Mouse (Mus musculus): ENCODE results near the gene Dlx2. TPM values are rescaled to one million over a fixed set of nuclear protein-coding genes. Genes with fewer than 3 reads are reported as not detected.

Dlx2 gene
- polyA plus RNA-seq, 1 experiment from 2014 or later, result 0.20 TPM

- Histone ChIP-seq H3K4me1 (ENCODE audit: control insufficient read depth, insufficient read depth, low read depth, low read length) (peaks cover 2% of the 10 kb centered on the region), H3K9me3 (ENCODE audit: control insufficient read depth, low read length) (no peaks in the 10 kb centered on the region), H3K27me3 (replicated peaks; ENCODE audit: control insufficient read depth, insufficient read depth, low read length) (peaks cover 38% of the 10 kb centered on the region), H3K27ac (ENCODE audit: low read depth, low read length) (no peak overlapping the region), H3K4me2 (ENCODE audit: low read length) (no peak overlapping the region), H3K36me3 (ENCODE audit: control insufficient read depth, insufficient read depth, low read length) (no peaks in the 10 kb centered on the region), H3K9ac (ENCODE audit: low read depth, low read length) (no peak overlapping the region), H3K4me3 (ENCODE audit: low read length) (no peak overlapping the region)
- no peak for ATAC-seq
- under 1% methylated on average over 17 of the region's 18 CpGs for WGBS
Measured at GRCm38 (mm10) chr2:71551704-71552103, 5.2 kb upstream of the Dlx2 start.

GRCm38 (mm10) chr2:71550330-71550729 is 3.8 kb upstream of the Dlx2 start:
- Histone ChIP-seq H3K27me3 (replicated peaks; ENCODE audit: control insufficient read depth, insufficient read depth, low read length) (peaks cover 47% of the 10 kb centered on the region), H3K4me2 (ENCODE audit: low read length) (no peak overlapping the region), H3K9me3 (ENCODE audit: control insufficient read depth, low read length) (no peaks in the 10 kb centered on the region), H3K9ac (ENCODE audit: low read depth, low read length) (no peak overlapping the region), H3K36me3 (ENCODE audit: control insufficient read depth, insufficient read depth, low read length) (no peaks in the 10 kb centered on the region), H3K27ac (ENCODE audit: low read depth, low read length) (no peak overlapping the region), H3K4me3 (ENCODE audit: low read length) (no peak overlapping the region), H3K4me1 (ENCODE audit: control insufficient read depth, insufficient read depth, low read depth, low read length) (peaks cover 13% of the 10 kb centered on the region)
- WGBS, result 27% methylated on average over 3 of the region's 3 CpGs
- ATAC-seq, result no peak

GRCm38 (mm10) chr2:71547829-71548228 is 1.3 kb upstream of the Dlx2 start:
- Histone ChIP-seq H3K4me3 (ENCODE audit: low read length) (no peak overlapping the region), H3K27me3 (replicated peaks; ENCODE audit: control insufficient read depth, insufficient read depth, low read length) (peaks cover 50% of the 10 kb centered on the region), H3K9ac (ENCODE audit: low read depth, low read length) (no peak overlapping the region), H3K9me3 (ENCODE audit: control insufficient read depth, low read length) (no peaks in the 10 kb centered on the region), H3K36me3 (ENCODE audit: control insufficient read depth, insufficient read depth, low read length) (no peaks in the 10 kb centered on the region), H3K4me2 (ENCODE audit: low read length) (no peak overlapping the region), H3K27ac (ENCODE audit: low read depth, low read length) (no peak overlapping the region), H3K4me1 (ENCODE audit: control insufficient read depth, insufficient read depth, low read depth, low read length) (peaks cover 16% of the 10 kb centered on the region)
- ATAC-seq, result no peak
- WGBS, result 5% methylated on average over 8 of the region's 8 CpGs

- Histone ChIP-seq H3K36me3 (ENCODE audit: control insufficient read depth, insufficient read depth, low read length) (no peaks in the 10 kb centered on the region), H3K4me1 (ENCODE audit: control insufficient read depth, insufficient read depth, low read depth, low read length) (peaks cover 16% of the 10 kb centered on the region), H3K9me3 (ENCODE audit: control insufficient read depth, low read length) (no peaks in the 10 kb centered on the region), H3K27me3 (replicated peaks; ENCODE audit: control insufficient read depth, insufficient read depth, low read length) (peaks cover 54% of the 10 kb centered on the region), H3K4me3 (ENCODE audit: low read length) (peak overlapping the region; percentile 47), H3K4me2 (ENCODE audit: low read length) (peak overlapping the region; percentile 90), H3K9ac (ENCODE audit: low read depth, low read length) (peak overlapping the region; percentile 45), H3K27ac (ENCODE audit: low read depth, low read length) (no peak overlapping the region)
- peak; percentile 35; the same call in 1 of the 2 replicates for ATAC-seq
- under 1% methylated on average over 50 of the region's 59 CpGs for WGBS
Measured at GRCm38 (mm10) chr2:71545882-71546639, 493 bp downstream of the Dlx2 start.

- no peak for ATAC-seq
- Histone ChIP-seq H3K4me1 (ENCODE audit: control insufficient read depth, insufficient read depth, low read depth, low read length) (peaks cover 16% of the 10 kb centered on the region), H3K4me3 (ENCODE audit: low read length) (peak overlapping the region; percentile 47), H3K27me3 (replicated peaks; ENCODE audit: control insufficient read depth, insufficient read depth, low read length) (peaks cover 50% of the 10 kb centered on the region), H3K27ac (ENCODE audit: low read depth, low read length) (no peak overlapping the region), H3K36me3 (ENCODE audit: control insufficient read depth, insufficient read depth, low read length) (no peaks in the 10 kb centered on the region), H3K4me2 (ENCODE audit: low read length) (peak overlapping the region; percentile 90), H3K9me3 (ENCODE audit: control insufficient read depth, low read length) (no peaks in the 10 kb centered on the region), H3K9ac (ENCODE audit: low read depth, low read length) (no peak overlapping the region; the same call in 1 of the 2 replicates)
- WGBS, result under 1% methylated on average over 32 of the region's 32 CpGs
Measured at GRCm38 (mm10) chr2:71545401-71545881, 1.1 kb downstream of the Dlx2 start.

GRCm38 (mm10) chr2:71544391-71545285 is 1.9 kb downstream of the Dlx2 start:
- H3K27ac ChIP-seq (ENCODE audit: low read depth, low read length), result no peak overlapping the region
- H3K4me1 ChIP-seq (ENCODE audit: control insufficient read depth, insufficient read depth, low read depth, low read length), result peaks cover 16% of the 10 kb centered on the region
- H3K36me3 ChIP-seq (ENCODE audit: control insufficient read depth, insufficient read depth, low read length), result no peaks in the 10 kb centered on the region
- no peak overlapping the region for H3K9ac ChIP-seq (ENCODE audit: low read depth, low read length)
- H3K9me3 ChIP-seq (ENCODE audit: control insufficient read depth, low read length), result no peaks in the 10 kb centered on the region
- peaks cover 47% of the 10 kb centered on the region for H3K27me3 ChIP-seq (replicated peaks; ENCODE audit: control insufficient read depth, insufficient read depth, low read length)
- H3K4me2 ChIP-seq (ENCODE audit: low read length), result peak overlapping the region; percentile 10; the same call in 1 of the 2 replicates
- WGBS, result 2% methylated on average over 58 of the region's 61 CpGs
- ATAC-seq, result no peak
- H3K4me3 ChIP-seq (ENCODE audit: low read length), result peak overlapping the region; percentile 1; the same call in 1 of the 2 replicates

- H3K4me2 ChIP-seq (ENCODE audit: low read length), result no peak overlapping the region
- peaks cover 16% of the 10 kb centered on the region for H3K4me1 ChIP-seq (ENCODE audit: control insufficient read depth, insufficient read depth, low read depth, low read length)
- no peak overlapping the region for H3K9ac ChIP-seq (ENCODE audit: low read depth, low read length)
- H3K9me3 ChIP-seq (ENCODE audit: control insufficient read depth, low read length), result no peaks in the 10 kb centered on the region
- peaks cover 49% of the 10 kb centered on the region for H3K27me3 ChIP-seq (replicated peaks; ENCODE audit: control insufficient read depth, insufficient read depth, low read length)
- H3K4me3 ChIP-seq (ENCODE audit: low read length), result peak overlapping the region; percentile 9; the same call in 1 of the 2 replicates
- H3K36me3 ChIP-seq (ENCODE audit: control insufficient read depth, insufficient read depth, low read length), result no peaks in the 10 kb centered on the region
- ATAC-seq, result no peak
- no peak overlapping the region for H3K27ac ChIP-seq (ENCODE audit: low read depth, low read length)
- WGBS, result 3% methylated on average over 20 of the region's 20 CpGs
Measured at GRCm38 (mm10) chr2:71543948-71544347, 2.6 kb downstream of the Dlx2 start.

GRCm38 (mm10) chr2:71543531-71543930 is 3.0 kb downstream of the Dlx2 start:
- 3% methylated on average over 9 of the region's 9 CpGs for WGBS
- Histone ChIP-seq H3K27ac (ENCODE audit: low read depth, low read length) (no peak overlapping the region), H3K4me2 (ENCODE audit: low read length) (no peak overlapping the region), H3K36me3 (ENCODE audit: control insufficient read depth, insufficient read depth, low read length) (no peaks in the 10 kb centered on the region), H3K4me1 (ENCODE audit: control insufficient read depth, insufficient read depth, low read depth, low read length) (peaks cover 16% of the 10 kb centered on the region), H3K27me3 (replicated peaks; ENCODE audit: control insufficient read depth, insufficient read depth, low read length) (peaks cover 47% of the 10 kb centered on the region), H3K4me3 (ENCODE audit: low read length) (no peak overlapping the region), H3K9me3 (ENCODE audit: control insufficient read depth, low read length) (no peaks in the 10 kb centered on the region), H3K9ac (ENCODE audit: low read depth, low read length) (no peak overlapping the region)
- ATAC-seq, result no peak

GRCm38 (mm10) chr2:71542816-71543301 is 3.7 kb downstream of the Dlx2 start:
- Histone ChIP-seq H3K27me3 (replicated peaks; ENCODE audit: control insufficient read depth, insufficient read depth, low read length) (peaks cover 52% of the 10 kb centered on the region), H3K9me3 (ENCODE audit: control insufficient read depth, low read length) (no peaks in the 10 kb centered on the region), H3K4me2 (ENCODE audit: low read length) (peak overlapping the region; percentile 12; the same call in 1 of the 2 replicates), H3K9ac (ENCODE audit: low read depth, low read length) (no peak overlapping the region), H3K36me3 (ENCODE audit: control insufficient read depth, insufficient read depth, low read length) (no peaks in the 10 kb centered on the region), H3K27ac (ENCODE audit: low read depth, low read length) (no peak overlapping the region), H3K4me1 (ENCODE audit: control insufficient read depth, insufficient read depth, low read depth, low read length) (peaks cover 16% of the 10 kb centered on the region), H3K4me3 (ENCODE audit: low read length) (no peak overlapping the region)
- peak; percentile 40 for ATAC-seq
- WGBS, result under 1% methylated on average over 29 of the region's 30 CpGs

Data from hindbrain, embryonic 16.5 days (tissue).